Mouse (Mus musculus) A20 (cell line): ENCODE data around the gene Dusp1.

ENCODE experiments used
- DNase-seq: peaks from one replicate; pipeline ENCODE4 v3.0.0-alpha.2; 2011; ENCODE audit warnings: low read depth, low spot score

The Dusp1 gene

GRCm38 (mm10) chr17:26584063-26584462, 22.1 kb upstream of the Dusp1 start:
- DNase-seq = no peak

GRCm38 (mm10) chr17:26583606-26584005, 21.7 kb upstream of the Dusp1 start:
- DNase-seq = no peak

- no peak for DNase-seq
Measured at GRCm38 (mm10) chr17:26583056-26583455, 21.1 kb upstream of the Dusp1 start.

- no peak for DNase-seq
Measured at GRCm38 (mm10) chr17:26582297-26582696, 20.4 kb upstream of the Dusp1 start.

GRCm38 (mm10) chr17:26580873-26581401, 19.0 kb upstream of the Dusp1 start:
- DNase-seq = no peak

- no peak for DNase-seq
Measured at GRCm38 (mm10) chr17:26579396-26579795, 17.5 kb upstream of the Dusp1 start.

GRCm38 (mm10) chr17:26578771-26579170, 16.8 kb upstream of the Dusp1 start:
- no peak for DNase-seq

- no peak for DNase-seq
Measured at GRCm38 (mm10) chr17:26578162-26578561, 16.2 kb upstream of the Dusp1 start.

GRCm38 (mm10) chr17:26577309-26577708, 15.4 kb upstream of the Dusp1 start:
- DNase-seq = no peak

- no peak for DNase-seq
Measured at GRCm38 (mm10) chr17:26576833-26577232, 14.9 kb upstream of the Dusp1 start.

- DNase-seq = no peak
Measured at GRCm38 (mm10) chr17:26575786-26576690, 14.1 kb upstream of the Dusp1 start.

GRCm38 (mm10) chr17:26574701-26575100, 12.8 kb upstream of the Dusp1 start:
- DNase-seq = no peak

- DNase-seq = no peak
Measured at GRCm38 (mm10) chr17:26574118-26574517, 12.2 kb upstream of the Dusp1 start.

- DNase-seq = no peak
Measured at GRCm38 (mm10) chr17:26572265-26572664, 10.3 kb upstream of the Dusp1 start.

- DNase-seq = no peak
Measured at GRCm38 (mm10) chr17:26571377-26571776, 9.4 kb upstream of the Dusp1 start.

- no peak for DNase-seq
Measured at GRCm38 (mm10) chr17:26570651-26571118, 8.8 kb upstream of the Dusp1 start.

GRCm38 (mm10) chr17:26569594-26570350, 7.8 kb upstream of the Dusp1 start:
- no peak for DNase-seq

- no peak for DNase-seq
Measured at GRCm38 (mm10) chr17:26567818-26568173, 5.9 kb upstream of the Dusp1 start.

- no peak for DNase-seq
Measured at GRCm38 (mm10) chr17:26567142-26567817, 5.4 kb upstream of the Dusp1 start.

- DNase-seq = no peak
Measured at GRCm38 (mm10) chr17:26564439-26564838, 2.5 kb upstream of the Dusp1 start.

GRCm38 (mm10) chr17:26563476-26563875, 1.5 kb upstream of the Dusp1 start:
- no peak for DNase-seq

- DNase-seq = peak; percentile 76
Measured at GRCm38 (mm10) chr17:26562292-26562691, 364 bp upstream of the Dusp1 start.
